Mouse (Mus musculus) forebrain, embryonic 13.5 days (tissue): ENCODE measurements around the gene Upf2. TPM values are rescaled to one million over a fixed set of nuclear protein-coding genes. Genes with fewer than 3 reads are reported as not detected.

Experiments used
- ATAC-seq: fragments of 200-750 bp; cut with Nextera tagmentation; 2 replicates; pipeline ENCODE4 v1.8.0; 2017
- H3K27ac ChIP-seq: fragments of 300-500 bp; sonication (generic); 2 replicates; pipeline ENCODE4 v1.5.1; 2015; ENCODE audit warnings: inconsistent platforms, mild to moderate bottlenecking, moderate library complexity
- H3K27me3 ChIP-seq: fragments of 300-500 bp; sonication (generic); 2 replicates; pipeline ENCODE4 v1.6.1; 2015; ENCODE audit warnings: mild to moderate bottlenecking, inconsistent platforms
- H3K36me3 ChIP-seq: fragments of 300-500 bp; sonication (generic); 2 replicates; pipeline ENCODE4 v1.6.1; 2015; ENCODE audit warnings: mild to moderate bottlenecking, inconsistent platforms; ENCODE audit not compliant: poor library complexity, severe bottlenecking
- H3K4me1 ChIP-seq: fragments of 300-500 bp; sonication (generic); 2 replicates; pipeline ENCODE4 v1.6.1; 2015; ENCODE audit warnings: inconsistent platforms
- H3K4me2 ChIP-seq: fragments of 300-500 bp; sonication (generic); 2 replicates; pipeline ENCODE4 v1.6.1; 2015; ENCODE audit warnings: inconsistent platforms, mild to moderate bottlenecking, moderate library complexity
- H3K4me3 ChIP-seq: fragments of 300-500 bp; sonication (generic); 2 replicates; pipeline ENCODE4 v1.5.1; 2015; ENCODE audit warnings: mild to moderate bottlenecking, inconsistent platforms
- H3K9ac ChIP-seq: fragments of 300-500 bp; sonication (generic); 2 replicates; pipeline ENCODE4 v1.6.1; 2015; ENCODE audit warnings: mild to moderate bottlenecking, inconsistent platforms
- H3K9me3 ChIP-seq: fragments of 300-500 bp; sonication (generic); replicated peaks from 2 replicates; pipeline ENCODE4 v1.6.1; 2016; ENCODE audit warnings: inconsistent platforms
- WGBS: fragments of 180-500 bp; shearing (Covaris S2); methylation state at CpG from one replicate; pipeline ENCODE4 v1.1.7; 2015; 5-methylcytosine and 5-hydroxymethylcytosine counted together
- polyA plus RNA-seq: library from polyadenylated mRNA; unstranded; fragments of >200 nt; fragmentation: Nextera tagmentation; extraction: Ambion mirVana; gene quantifications from 2 replicates; pipeline ENCODE4 v1.2.1, GENCODE M21; 2015

Gene Upf2
- polyA plus RNA-seq, 1 experiment from 2014 or later: 9.9 TPM

- H3K4me1 ChIP-seq: no peaks in the 10 kb centered on the region
- no peak overlapping the region for H3K4me2 ChIP-seq
- H3K9ac ChIP-seq: no peak overlapping the region
- no peak overlapping the region for H3K27ac ChIP-seq
- WGBS: 93% methylated on average over 1 of the region's 1 CpGs
- no peaks in the 10 kb centered on the region for H3K27me3 ChIP-seq
- H3K4me3 ChIP-seq: no peak overlapping the region
- peaks cover 24% of the 10 kb centered on the region for H3K36me3 ChIP-seq
- ATAC-seq: no peak
- no peaks in the 10 kb centered on the region for H3K9me3 ChIP-seq
Measured at GRCm38 (mm10) chr2:6042644-6043043, 91.4 kb downstream of the Upf2 start.

DNA sequence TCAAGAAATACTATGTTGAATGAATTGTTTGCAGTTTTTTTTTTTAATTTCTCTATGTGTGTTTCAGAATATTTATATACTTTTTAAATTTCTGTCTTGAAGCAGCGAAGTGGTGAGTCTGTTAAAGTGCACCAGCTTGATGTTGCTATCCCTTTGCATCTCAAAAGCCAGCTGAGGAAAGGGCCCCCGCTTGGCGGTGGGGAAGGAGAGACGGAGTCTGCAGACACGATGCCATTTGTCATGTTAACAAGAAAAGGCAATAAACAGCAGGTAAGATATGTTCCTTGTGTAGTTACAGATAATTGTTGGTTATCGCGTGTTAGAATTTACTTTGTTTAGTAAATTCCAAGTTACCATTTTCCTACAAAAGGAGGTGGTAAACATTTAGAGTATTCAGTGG is 95.5 kb downstream of the Upf2 start:
- ATAC-seq: no peak
- WGBS: 85% methylated on average over 7 of the region's 7 CpGs

DNA sequence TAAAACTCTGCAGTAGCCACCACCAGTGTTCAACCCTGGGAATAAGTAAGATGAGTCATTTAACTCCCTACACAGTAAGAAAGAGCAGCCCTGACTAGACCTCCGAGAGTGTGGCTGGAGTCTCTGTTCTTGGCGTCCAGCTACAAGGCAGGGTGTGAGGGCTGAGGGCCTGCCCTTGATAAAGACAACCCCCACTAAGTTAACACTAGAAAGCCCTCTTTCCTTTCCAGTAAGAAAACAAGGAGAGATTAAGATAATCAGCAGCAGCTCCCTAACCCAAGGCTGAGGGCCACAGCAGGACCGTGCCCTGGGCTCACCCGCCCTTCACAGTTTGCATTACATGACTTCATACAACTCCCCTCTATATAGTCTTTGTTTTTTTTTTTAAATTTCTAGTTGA is 97.3 kb downstream of the Upf2 start:
- WGBS: 95% methylated on average over 4 of the region's 4 CpGs
- H3K9ac ChIP-seq: no peak overlapping the region
- H3K9me3 ChIP-seq: no peaks in the 10 kb centered on the region
- no peaks in the 10 kb centered on the region for H3K27me3 ChIP-seq
- no peak overlapping the region for H3K4me3 ChIP-seq
- H3K4me2 ChIP-seq: no peak overlapping the region
- no peaks in the 10 kb centered on the region for H3K4me1 ChIP-seq
- no peak overlapping the region for H3K27ac ChIP-seq
- H3K36me3 ChIP-seq: peaks cover 53% of the 10 kb centered on the region
- no peak for ATAC-seq

More for the DNA sequence above, 95.5 kb downstream of the Upf2 start:
- Histone ChIP-seq H3K4me3 (no peak overlapping the region), H3K9ac (no peak overlapping the region), H3K9me3 (no peaks in the 10 kb centered on the region), H3K4me1 (no peaks in the 10 kb centered on the region), H3K36me3 (peaks cover 45% of the 10 kb centered on the region), H3K27me3 (no peaks in the 10 kb centered on the region), H3K4me2 (no peak overlapping the region), H3K27ac (no peak overlapping the region)

DNA sequence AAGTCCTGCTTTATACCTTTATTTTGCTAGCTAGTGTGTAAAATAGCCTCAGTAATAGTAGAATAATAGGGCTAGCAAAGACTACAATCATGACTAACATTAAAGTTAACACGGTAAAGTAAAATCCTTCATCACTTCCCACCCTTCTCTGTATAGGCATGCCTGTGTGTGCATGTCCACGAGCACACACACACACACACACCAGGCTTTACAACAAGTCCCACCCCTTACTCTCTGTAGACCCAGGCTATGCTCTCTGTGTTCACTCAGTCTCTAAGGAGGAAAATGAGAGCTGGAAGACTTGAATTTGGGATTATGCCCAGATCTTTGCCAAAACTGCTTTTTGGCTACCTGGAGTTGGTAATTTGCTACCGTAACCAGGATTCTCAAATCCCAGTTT is 97.7 kb downstream of the Upf2 start:
- H3K9ac ChIP-seq: no peak overlapping the region
- ATAC-seq: no peak
- no peaks in the 10 kb centered on the region for H3K9me3 ChIP-seq
- H3K36me3 ChIP-seq: peaks cover 50% of the 10 kb centered on the region
- H3K4me1 ChIP-seq: no peaks in the 10 kb centered on the region
- H3K4me2 ChIP-seq: no peak overlapping the region
- H3K4me3 ChIP-seq: no peak overlapping the region
- WGBS: 91% methylated on average over 3 of the region's 3 CpGs
- no peak overlapping the region for H3K27ac ChIP-seq
- H3K27me3 ChIP-seq: no peaks in the 10 kb centered on the region

DNA sequence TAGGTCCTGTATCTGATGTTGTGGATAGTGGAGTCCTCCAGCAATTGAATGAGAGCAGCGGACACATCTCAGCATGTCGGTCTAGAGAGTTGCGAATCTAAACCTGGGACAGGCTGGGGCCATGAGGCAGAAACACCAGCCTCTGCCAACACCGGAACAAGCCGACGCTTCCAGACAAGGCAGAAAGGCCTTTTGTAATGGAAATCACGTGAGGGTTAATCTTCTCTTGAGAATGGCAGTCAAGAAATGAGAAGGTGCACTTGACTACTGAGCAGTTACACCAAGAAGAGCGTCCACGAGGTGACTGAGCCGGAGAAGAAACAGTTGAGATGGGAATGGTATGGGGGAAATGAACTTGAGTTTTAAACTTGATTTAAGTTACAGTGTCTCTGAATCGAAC is 104.2 kb downstream of the Upf2 start:
- Histone ChIP-seq H3K27ac (no peak overlapping the region), H3K27me3 (no peaks in the 10 kb centered on the region), H3K4me3 (no peak overlapping the region), H3K9me3 (no peaks in the 10 kb centered on the region), H3K4me2 (no peak overlapping the region), H3K9ac (no peak overlapping the region), H3K36me3 (peaks cover 50% of the 10 kb centered on the region), H3K4me1 (peaks cover 5% of the 10 kb centered on the region; the same call in 1 of the 2 replicates)
- ATAC-seq: no peak
- 61% methylated on average over 11 of the region's 11 CpGs for WGBS

- WGBS: 90% methylated on average over 3 of the region's 3 CpGs
- ATAC-seq: no peak
- no peak overlapping the region for H3K9ac ChIP-seq
- no peak overlapping the region for H3K4me2 ChIP-seq
- H3K36me3 ChIP-seq: peaks cover 40% of the 10 kb centered on the region
- H3K4me1 ChIP-seq: peaks cover 5% of the 10 kb centered on the region; the same call in 1 of the 2 replicates
- H3K4me3 ChIP-seq: no peak overlapping the region
- H3K27ac ChIP-seq: no peak overlapping the region
- no peaks in the 10 kb centered on the region for H3K9me3 ChIP-seq
- H3K27me3 ChIP-seq: no peaks in the 10 kb centered on the region
Measured at GRCm38 (mm10) chr2:6056518-6056917, 105.2 kb downstream of the Upf2 start.

DNA sequence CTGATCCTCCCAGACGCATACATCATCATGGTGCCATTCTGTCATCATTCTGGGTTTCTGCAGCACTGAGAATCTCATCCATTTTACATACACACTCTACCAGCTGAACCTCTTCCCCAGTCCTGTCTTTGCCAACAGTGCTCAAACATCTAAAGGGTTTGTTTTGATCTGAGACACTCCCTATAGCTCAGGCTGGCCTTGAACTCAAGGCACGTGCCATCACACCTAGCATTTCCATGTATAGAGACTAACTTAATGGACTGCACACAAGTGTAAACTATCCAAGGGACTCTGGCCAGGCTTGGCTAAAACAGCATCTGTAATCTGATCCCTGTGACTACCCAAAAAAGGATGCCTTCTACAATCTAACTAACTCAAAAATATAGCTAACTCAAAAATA is 108.0 kb downstream of the Upf2 start:
- H3K27me3 ChIP-seq: no peaks in the 10 kb centered on the region
- H3K4me1 ChIP-seq: peaks cover 5% of the 10 kb centered on the region; the same call in 1 of the 2 replicates
- no peaks in the 10 kb centered on the region for H3K9me3 ChIP-seq
- H3K9ac ChIP-seq: no peak overlapping the region
- 88% methylated on average over 2 of the region's 2 CpGs for WGBS
- no peak overlapping the region for H3K4me3 ChIP-seq
- ATAC-seq: no peak
- no peak overlapping the region for H3K4me2 ChIP-seq
- no peak overlapping the region for H3K27ac ChIP-seq
- H3K36me3 ChIP-seq: peaks cover 23% of the 10 kb centered on the region

GRCm38 (mm10) chr2:6060071-6060804 is 109.0 kb downstream of the Upf2 start:
- Histone ChIP-seq H3K36me3 (peaks cover 16% of the 10 kb centered on the region), H3K4me3 (no peak overlapping the region), H3K9me3 (no peaks in the 10 kb centered on the region), H3K4me1 (peaks cover 2% of the 10 kb centered on the region; the same call in 1 of the 2 replicates), H3K27me3 (no peaks in the 10 kb centered on the region), H3K27ac (no peak overlapping the region), H3K4me2 (no peak overlapping the region), H3K9ac (no peak overlapping the region)
- ATAC-seq: no peak
- 78% methylated on average over 10 of the region's 10 CpGs for WGBS

- no peak overlapping the region for H3K9ac ChIP-seq
- H3K36me3 ChIP-seq: no peaks in the 10 kb centered on the region
- no peak overlapping the region for H3K27ac ChIP-seq
- H3K4me1 ChIP-seq: no peaks in the 10 kb centered on the region
- no peak overlapping the region for H3K4me3 ChIP-seq
- WGBS: 81% methylated on average over 6 of the region's 6 CpGs
- H3K27me3 ChIP-seq: no peaks in the 10 kb centered on the region
- H3K4me2 ChIP-seq: no peak overlapping the region
- H3K9me3 ChIP-seq: no peaks in the 10 kb centered on the region
- ATAC-seq: no peak
Measured at GRCm38 (mm10) chr2:6067341-6067740, 116.1 kb downstream of the Upf2 start.

- 60% methylated on average over 11 of the region's 11 CpGs for WGBS
- Histone ChIP-seq H3K27me3 (no peaks in the 10 kb centered on the region), H3K9ac (no peak overlapping the region), H3K9me3 (no peaks in the 10 kb centered on the region), H3K4me2 (no peak overlapping the region), H3K4me1 (peaks cover 4% of the 10 kb centered on the region; the same call in 1 of the 2 replicates), H3K36me3 (no peaks in the 10 kb centered on the region), H3K27ac (no peak overlapping the region), H3K4me3 (no peak overlapping the region)
- no peak for ATAC-seq
Measured at GRCm38 (mm10) chr2:6070925-6071324, 119.7 kb downstream of the Upf2 start.

GRCm38 (mm10) chr2:6071598-6072440 is 120.5 kb downstream of the Upf2 start:
- Histone ChIP-seq H3K27me3 (no peaks in the 10 kb centered on the region), H3K9ac (no peak overlapping the region), H3K4me1 (peaks cover 4% of the 10 kb centered on the region; the same call in 1 of the 2 replicates), H3K36me3 (no peaks in the 10 kb centered on the region), H3K4me2 (no peak overlapping the region), H3K9me3 (no peaks in the 10 kb centered on the region), H3K4me3 (no peak overlapping the region), H3K27ac (no peak overlapping the region)
- ATAC-seq: no peak
- 80% methylated on average over 11 of the region's 11 CpGs for WGBS

GRCm38 (mm10) chr2:6072685-6073260 is 121.5 kb downstream of the Upf2 start:
- ATAC-seq: no peak
- Histone ChIP-seq H3K9me3 (no peaks in the 10 kb centered on the region), H3K4me1 (peaks cover 4% of the 10 kb centered on the region; the same call in 1 of the 2 replicates), H3K4me3 (no peak overlapping the region), H3K27me3 (no peaks in the 10 kb centered on the region), H3K36me3 (no peaks in the 10 kb centered on the region), H3K27ac (no peak overlapping the region), H3K4me2 (no peak overlapping the region), H3K9ac (no peak overlapping the region)
- WGBS: 91% methylated on average over 7 of the region's 7 CpGs
